Mouse (Mus musculus) layer of hippocampus, adult 2 months (tissue): ENCODE measurements at regions not wholly inside any gene's neighbourhood (a gene's known extent, or its start where the extent isn't known, plus 50 kb on each side); places are given as distances from the start of the nearest gene placed in this dataset.
A peak's percentile ranks its signal among the peaks of the same experiment; 100 is the strongest.
"Not testable (repeated sequence)": the region's sequence is repeated elsewhere in the genome, so short reads cannot be mapped to it uniquely, and the experiment has no call there.

Source experiments
- DNase-seq, 2 experiments: peaks; one replicate each; pipeline ENCODE4 v3.0.0; 2022; ENCODE audit warnings: low spot score in 2 of 2
- H3K27ac ChIP-seq: fragments of 200-600 bp; 2 replicates; pipeline ENCODE4 v1.8.1; 2022
- H3K4me3 ChIP-seq: fragments of 200-600 bp; 2 replicates; pipeline ENCODE4 v1.8.1; 2022; ENCODE audit warnings: mild to moderate bottlenecking
- CTCF ChIP-seq: fragments of 200-600 bp; conservative IDR thresholded peaks from 2 replicates; pipeline ENCODE4 v1.8.1; 2022; ENCODE audit warnings: antibody characterized with exemption, mild to moderate bottlenecking, moderate library complexity

- TF ChIP-seq CTCF, result no peak
- Histone ChIP-seq H3K27ac (no peak overlapping the region), H3K4me3 (no peak overlapping the region)
- DNase-seq, result no peak
These were observed 276.8 kb upstream of the Olfm3 start for GRCm38 (mm10) chr3:114627103-114627502.

GRCm38 (mm10) chr3:114635362-114635761, 268.5 kb upstream of the Olfm3 start:
- DNase-seq, result peak in 1 of 2 experiments; percentile 1
- no peak overlapping the region for H3K4me3 ChIP-seq
- no peak for TF ChIP-seq CTCF
- no peak overlapping the region for H3K27ac ChIP-seq

GRCm38 (mm10) chr3:114647957-114648356, 255.9 kb upstream of the Olfm3 start:
- no peak for TF ChIP-seq CTCF
- Histone ChIP-seq H3K4me3 (no peak overlapping the region), H3K27ac (no peak overlapping the region)
- no peak for DNase-seq

GRCm38 (mm10) chr3:114697946-114698345, 205.9 kb upstream of the Olfm3 start:
- no peak overlapping the region for H3K27ac ChIP-seq
- no peak for TF ChIP-seq CTCF
- no peak overlapping the region for H3K4me3 ChIP-seq
- no peak for DNase-seq

- H3K27ac ChIP-seq, result no peak overlapping the region
- no peak overlapping the region for H3K4me3 ChIP-seq
- no peak for TF ChIP-seq CTCF
- no peak for DNase-seq
These were observed 178.7 kb upstream of the Olfm3 start for GRCm38 (mm10) chr3:114725131-114725530.

- no peak overlapping the region for H3K4me3 ChIP-seq
- TF ChIP-seq CTCF, result no peak
- no peak for DNase-seq
- no peak overlapping the region for H3K27ac ChIP-seq
These were observed 167.5 kb upstream of the Olfm3 start for GRCm38 (mm10) chr3:114736426-114736825.

- Histone ChIP-seq H3K27ac (no peak overlapping the region), H3K4me3 (no peak overlapping the region)
- DNase-seq, result no peak
- no peak for TF ChIP-seq CTCF
These were observed 159.7 kb upstream of the Olfm3 start for GRCm38 (mm10) chr3:114744206-114744605.

- no peak for TF ChIP-seq CTCF
- DNase-seq, result no peak
- H3K27ac ChIP-seq, result no peak overlapping the region
- H3K4me3 ChIP-seq, result no peak overlapping the region
These were observed 158.7 kb upstream of the Olfm3 start for GRCm38 (mm10) chr3:114745131-114745530.

GRCm38 (mm10) chr3:114757313-114757712, 146.6 kb upstream of the Olfm3 start:
- no peak overlapping the region for H3K27ac ChIP-seq
- H3K4me3 ChIP-seq, result no peak overlapping the region
- DNase-seq, result no peak
- TF ChIP-seq CTCF, result no peak

GRCm38 (mm10) chr3:114758592-114758991, 145.3 kb upstream of the Olfm3 start:
- DNase-seq, result no peak
- no peak for TF ChIP-seq CTCF
- Histone ChIP-seq H3K27ac (no peak overlapping the region), H3K4me3 (no peak overlapping the region)

GRCm38 (mm10) chr3:114759290-114760002, 144.4 kb upstream of the Olfm3 start:
- Histone ChIP-seq H3K4me3 (no peak overlapping the region), H3K27ac (no peak overlapping the region)
- TF ChIP-seq CTCF, result no peak
- DNase-seq, result no peak

GRCm38 (mm10) chr3:114762373-114762772, 141.5 kb upstream of the Olfm3 start:
- not testable (repeated sequence) for DNase-seq, H3K4me3 ChIP-seq

GRCm38 (mm10) chr3:114789082-114789481, 114.8 kb upstream of the Olfm3 start:
- DNase-seq, result peak in 1 of 2 experiments; percentile 1
- Histone ChIP-seq H3K27ac (no peak overlapping the region), H3K4me3 (no peak overlapping the region)
- TF ChIP-seq CTCF, result no peak

More at GRCm38 (mm10) chr3:114762373-114762772, 141.5 kb upstream of the Olfm3 start:
- H3K27ac ChIP-seq, result not testable (repeated sequence)

GRCm38 (mm10) chr3:114790005-114790404, 113.9 kb upstream of the Olfm3 start:
- Histone ChIP-seq H3K4me3 (no peak overlapping the region), H3K27ac (no peak overlapping the region)
- TF ChIP-seq CTCF, result no peak
- no peak for DNase-seq
